In genomic region chr19:57167721-57168120, GRCm38 (mm10) we compare ENCODE assay signal across 11 mouse cellular contexts.
"Had no signal": no experiment of that assay in that cellular context is flagged by ENCODE, and none has a peak within 500 bp of the region (broad histone marks: within the 10 kb centered on the region; RNA-seq: fewer than 3 reads in every experiment).

No protein-coding gene starts in this region.

- H3K27ac ChIP-seq: left cerebral cortex, adult 2 months; limb, embryonic 10.5 days; liver, embryonic 14.5 days; midbrain, embryonic 13.5 days; stomach, postnatal 0 days had no signal

- H3K36me3 ChIP-seq: limb, embryonic 10.5 days; midbrain, embryonic 13.5 days had no signal

- H3K9ac ChIP-seq: liver, embryonic 14.5 days; midbrain, embryonic 13.5 days had no signal

- H3K27me3 ChIP-seq: midbrain, embryonic 13.5 days had no signal

- H3K4me1 ChIP-seq: midbrain, embryonic 13.5 days had no signal

- H3K4me2 ChIP-seq: midbrain, embryonic 13.5 days had no signal

- ATAC-seq: lung, postnatal 0 days; midbrain, embryonic 13.5 days had no signal

- H3K9me3 ChIP-seq: limb, embryonic 10.5 days; midbrain, embryonic 13.5 days had no signal

- DNase-seq: kidney, adult 8-10 months; kidney, postnatal 25 days; lung, adult 2 months; lung, postnatal 36 days; thymus, postnatal 4 days had no signal

- H3K4me3 ChIP-seq: left cerebral cortex, adult 2 months; limb, embryonic 10.5 days; midbrain, embryonic 13.5 days had no signal
